Mouse (Mus musculus) olfactory bulb, adult 2 months (tissue): ENCODE data around the gene Mtmr12.

Experiments used
- CTCF ChIP-seq: fragments of 200-500 bp; IDR thresholded peaks from 2 replicates; pipeline ENCODE4 v1.5.1; 2012; ENCODE audit warnings: low read depth, mild to moderate bottlenecking, low read length, moderate library complexity; ENCODE audit not compliant: insufficient read depth
- POLR2A ChIP-seq: fragments of 200-500 bp; IDR thresholded peaks from 2 replicates; pipeline ENCODE4 v1.6.1; 2012; ENCODE audit warnings: mild to moderate bottlenecking, low read depth, low read length, moderate library complexity; ENCODE audit not compliant: insufficient read depth

DNA sequence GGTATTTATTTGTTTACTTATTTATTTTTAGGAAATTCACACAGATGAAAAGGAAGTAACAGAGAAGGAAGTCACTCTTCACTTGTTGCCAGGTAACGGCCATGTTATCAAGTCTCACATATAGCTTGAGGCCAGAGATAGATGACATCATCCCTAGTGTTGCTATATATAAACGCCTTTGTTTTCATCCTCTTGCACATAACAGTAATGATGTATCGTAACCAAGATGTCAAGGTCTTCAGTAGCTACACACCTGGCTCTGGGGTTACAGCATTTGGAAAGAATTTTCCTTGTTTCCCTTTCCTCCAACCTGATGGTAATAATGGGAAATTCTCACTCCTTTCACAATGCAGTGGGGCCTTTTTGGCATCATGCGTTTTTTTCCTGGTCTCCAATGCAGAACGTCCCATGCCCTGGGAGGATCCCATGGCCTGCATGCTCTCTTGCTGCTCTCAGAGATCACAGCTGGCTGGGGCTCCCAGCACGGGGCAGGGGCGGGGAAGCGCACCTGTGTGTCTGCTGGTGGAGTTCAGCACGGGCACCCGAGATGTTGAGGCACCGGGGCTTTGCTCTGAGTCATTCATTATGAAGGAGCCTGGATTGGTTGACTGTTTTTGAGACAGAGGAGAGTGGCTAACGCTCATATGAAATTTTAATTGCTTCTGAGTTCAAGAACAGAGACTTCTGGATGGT, 25.6 kb downstream of the Mtmr12 start:
- no peak for TF ChIP-seq CTCF
- no peak for TF ChIP-seq POLR2A
